Mouse (Mus musculus) subcutaneous adipose tissue, adult 2 months (tissue): ENCODE results near the gene Setd1a. TPM values are rescaled to one million over a fixed set of nuclear protein-coding genes. Genes with fewer than 3 reads are reported as not detected.

Source experiments
- polyA plus RNA-seq: library from polyadenylated mRNA; depleted of rRNA; stranded (reverse); fragments of >200 nt; gene quantifications from 2 replicates; pipeline ENCODE4 v1.2.3, GENCODE M21; 2012; ENCODE audit warnings: low replicate concordance; rRNA removed

Setd1a gene
- polyA plus RNA-seq = 9.2 and 15.6 TPM in 2 replicates

GRCm38 (mm10) chr7:127776426-127776825, at the start of gene Setd1a:
Gene Setd1a (plus strand): TSS chr7:127776670.

GRCm38 (mm10) chr7:127732066-127732465, 44.4 kb upstream of the Setd1a start, which contains the start of gene Ctf2:
Gene Ctf2 (minus strand): TSS chr7:127732166.

GRCm38 (mm10) chr7:127744366-127745045, 32.0 kb upstream of the Setd1a start, which contains the start of gene Fbxl19:
Gene Fbxl19 (plus strand): TSS chr7:127744543.

GRCm38 (mm10) chr7:127769651-127770038, 6.8 kb upstream of the Setd1a start, which contains the start of gene Orai3:
Gene Orai3 (plus strand): TSS chr7:127769815.

GRCm38 (mm10) chr7:127785308-127785707, 8.8 kb downstream of the Setd1a start, which contains the start of gene Gm49388:
Gene Gm49388 (plus strand): TSS chr7:127785608.

GRCm38 (mm10) chr7:127800435-127801009, 24.1 kb downstream of the Setd1a start, which contains the start of gene Hsd3b7:
Gene Hsd3b7 (plus strand): TSS chr7:127800604.

GRCm38 (mm10) chr7:127824176-127824871, 47.9 kb downstream of the Setd1a start, which contains the start of the genes Stx4a and Stx1b:
Gene Stx4a (plus strand): TSS chr7:127824294.
Gene Stx1b (minus strand): TSS chr7:127824549.

Other genes starting within 250 kb of the Setd1a start
- gene Tmem265, start 215.3 kb upstream of the Setd1a start, polyA plus RNA-seq = not detected in 2 replicates
- gene Phkg2, start 203.3 kb upstream of the Setd1a start, polyA plus RNA-seq = 59.0 and 79.2 TPM in 2 replicates
- gene Ccdc189, start 188.1 kb upstream of the Setd1a start, polyA plus RNA-seq = 7.2 and 7.9 TPM in 2 replicates
- 26.1 and 45.6 TPM in 2 replicates for gene Rnf40, start 187.9 kb upstream of the Setd1a start, polyA plus RNA-seq
- gene Zfp629, start 160.9 kb upstream of the Setd1a start, polyA plus RNA-seq = 8.4 and 24.5 TPM in 2 replicates
- 15.7 and 47.8 TPM in 2 replicates for gene Bcl7c, start 67.7 kb upstream of the Setd1a start, polyA plus RNA-seq
- gene Ctf1, start 63.9 kb upstream of the Setd1a start, polyA plus RNA-seq = 7.2 and 19.4 TPM in 2 replicates
- 0.06 TPM in 1 of 2 replicates, not detected in the other for gene Ctf2, start 44.5 kb upstream of the Setd1a start, polyA plus RNA-seq
- 14.2 and 40.4 TPM in 2 replicates for gene Fbxl19, start 32.1 kb upstream of the Setd1a start, polyA plus RNA-seq
- gene Orai3, start 6.9 kb upstream of the Setd1a start, polyA plus RNA-seq = 41.3 and 59.8 TPM in 2 replicates
- not detected in 2 replicates for gene Gm49388, start 8.9 kb downstream of the Setd1a start, polyA plus RNA-seq
- 116 and 139 TPM in 2 replicates for gene Hsd3b7, start 23.9 kb downstream of the Setd1a start, polyA plus RNA-seq
- gene Stx4a, start 47.6 kb downstream of the Setd1a start, polyA plus RNA-seq = 93.0 and 101 TPM in 2 replicates
- gene Stx1b, start 47.9 kb downstream of the Setd1a start, polyA plus RNA-seq = 26.2 and 31.8 TPM in 2 replicates
- gene Zfp646, start 99.6 kb downstream of the Setd1a start, polyA plus RNA-seq = 12.4 and 27.7 TPM in 2 replicates
- gene Zfp668, start 100.2 kb downstream of the Setd1a start, polyA plus RNA-seq = 4.4 and 8.0 TPM in 2 replicates
- 3.2 and 5.8 TPM in 2 replicates for gene Prss53, start 114.3 kb downstream of the Setd1a start, polyA plus RNA-seq
- not detected in 2 replicates for gene Gm21974, start 118.8 kb downstream of the Setd1a start, polyA plus RNA-seq
- gene Vkorc1, start 118.9 kb downstream of the Setd1a start, polyA plus RNA-seq = 258 and 271 TPM in 2 replicates
- gene Bckdk, start 127.4 kb downstream of the Setd1a start, polyA plus RNA-seq = 153 and 162 TPM in 2 replicates
- gene Kat8, start 135.8 kb downstream of the Setd1a start, polyA plus RNA-seq = 17.5 and 22.7 TPM in 2 replicates
- 0.29 and 50.1 TPM in 2 replicates for gene Prss8, start 153.4 kb downstream of the Setd1a start, polyA plus RNA-seq
- gene Prss36, start 170.1 kb downstream of the Setd1a start, polyA plus RNA-seq = 27.9 and 44.9 TPM in 2 replicates
- gene Fus, start 190.8 kb downstream of the Setd1a start, polyA plus RNA-seq = 242 and 409 TPM in 2 replicates
- 16.0 and 64.4 TPM in 2 replicates for gene Pycard, start 217.2 kb downstream of the Setd1a start, polyA plus RNA-seq
- gene Trim72, start 227.3 kb downstream of the Setd1a start, polyA plus RNA-seq = 0.24 and 0.90 TPM in 2 replicates